Comparison of ENCODE assay signal across 18 mouse cellular contexts in the genomic region with DNA sequence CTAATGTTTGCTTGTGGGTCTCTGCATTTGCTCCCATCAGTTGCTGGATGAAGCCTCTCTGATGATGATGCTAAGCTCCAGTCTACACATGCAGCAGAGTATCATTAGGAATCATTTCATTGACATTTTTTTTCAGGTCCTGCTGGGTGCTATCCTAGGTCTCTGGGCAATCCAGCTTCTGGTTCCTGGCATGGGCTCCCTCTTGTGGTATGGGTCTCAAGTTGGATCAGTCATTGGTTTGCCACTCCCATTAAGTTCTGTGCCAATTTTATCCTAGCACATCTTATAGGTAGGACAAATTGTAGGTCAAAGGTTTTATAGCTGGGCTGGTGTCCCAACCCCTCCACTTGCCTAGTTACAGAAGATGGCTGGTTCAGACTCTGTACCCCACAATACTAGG. TPM values are rescaled to one million over a fixed set of nuclear protein-coding genes. Genes with fewer than 3 reads are reported as not detected.
A peak's percentile ranks its signal among the peaks of the same experiment; 100 is the strongest.
DNase-seq lines count a peak whose midpoint lies in the region; ATAC-seq and TF ChIP-seq lines count a peak whose summit lies in the region.
"Had no signal": no experiment of that assay in that cellular context is flagged by ENCODE, and none has a peak within 500 bp of the region (broad histone marks: within the 10 kb centered on the region; RNA-seq: fewer than 3 reads in every experiment).

No protein-coding gene starts in this region.

- peaks cover 3% of the 10 kb centered on the region; the same call in 1 of the 2 replicates for H3K27me3 ChIP-seq in intestine, postnatal 0 days (replicated peaks; ENCODE audit: control insufficient read depth, insufficient read depth, low read length)
- no peaks in the 10 kb centered on the region for H3K27me3 ChIP-seq in intestine, embryonic 16.5 days (replicated peaks; ENCODE audit: control insufficient read depth, insufficient read depth, low read length)
- H3K27me3 ChIP-seq in MEL (ENCODE audit: control insufficient read depth in 1 of 2, insufficient read depth in 2 of 2, low read length in 2 of 2): peaks cover 10% of the 10 kb centered on the region in 2 experiments
- H3K27me3 ChIP-seq: embryonic facial prominence, embryonic 13.5 days; forebrain, embryonic 13.5 days; hindbrain, embryonic 13.5 days; neural tube, embryonic 12.5 days had no signal

- no peak overlapping the region for H3K4me3 ChIP-seq in intestine, postnatal 0 days (ENCODE audit: low read depth, low read length)
- no peak overlapping the region for H3K4me3 ChIP-seq in intestine, embryonic 16.5 days (ENCODE audit: low read length)
- H3K4me3 ChIP-seq in lung, adult 2 months (replicated peaks; ENCODE audit: extremely low read depth, low read depth, low read length): no peak overlapping the region
- no peak overlapping the region for H3K4me3 ChIP-seq in MEL (ENCODE audit: control insufficient read depth in 1 of 2, insufficient read depth in 1 of 2, low read depth in 2 of 2, low read length in 2 of 2)
- H3K4me3 ChIP-seq: embryonic facial prominence, embryonic 13.5 days; forebrain, embryonic 13.5 days; heart, embryonic 13.5 days; hindbrain, embryonic 13.5 days; neural tube, embryonic 12.5 days had no signal

- no peak for DNase-seq in lung, adult 2 months
- no peak for DNase-seq in lung, postnatal 4 days
- DNase-seq in MEL (ENCODE audit: low read depth, low spot score): no peak
- peak; percentile 28 for DNase-seq in brain, embryonic 14.5 days (ENCODE audit: low read depth)
- DNase-seq in left cerebral cortex, postnatal 25 days (ENCODE audit: low spot score in 2 of 2): no peak
- no peak for DNase-seq in thymus, postnatal 14 days
- DNase-seq: cerebellum, postnatal 25 days; gastrocnemius, postnatal 10 days had no signal

- TF ChIP-seq CTCF in intestine, postnatal 0 days (IDR thresholded peaks at IDR 0.05; ENCODE audit: low read depth): peak; percentile 51
- 0 out of 2 replicates have a peak, but pooled peaks have one; percentile 5 for TF ChIP-seq CTCF in lung, adult 2 months (IDR thresholded peaks at IDR 0.05; ENCODE audit: insufficient read depth, low read length)
- peak in 2 of 3 experiments; percentile 33 to 36; a peak in 4 of 6 replicates for TF ChIP-seq CTCF in MEL (IDR thresholded peaks at IDR 0.05 in 2 of 3, conservative IDR thresholded peaks at IDR 0.05 in 1 of 3; ENCODE audit: control insufficient read depth in 1 of 3, insufficient read depth in 1 of 3, low read depth in 2 of 3, low read length in 3 of 3, poor library complexity in 1 of 3, severe bottlenecking in 1 of 3)
- TF ChIP-seq CTCF in brain, embryonic 14.5 days (IDR thresholded peaks at IDR 0.05; ENCODE audit: borderline replicate concordance, extremely low read depth, insufficient read depth, insufficient read length): peak; percentile 20; the same call in 1 of the 2 replicates

- H3K9me3 ChIP-seq in intestine, postnatal 0 days (ENCODE audit: control insufficient read depth): no peaks in the 10 kb centered on the region
- H3K9me3 ChIP-seq in intestine, embryonic 16.5 days (ENCODE audit: control insufficient read depth, low read length): no peaks in the 10 kb centered on the region
- no peaks in the 10 kb centered on the region for H3K9me3 ChIP-seq in MEL (replicated peaks; ENCODE audit: insufficient read depth, low read length)
- H3K9me3 ChIP-seq: embryonic facial prominence, embryonic 13.5 days; forebrain, embryonic 13.5 days; heart, embryonic 13.5 days; hindbrain, embryonic 13.5 days; neural tube, embryonic 12.5 days had no signal

- no peak for ATAC-seq in intestine, postnatal 0 days
- ATAC-seq in intestine, embryonic 16.5 days: no peak
- ATAC-seq: forebrain, embryonic 13.5 days had no signal

- peaks cover 2% of the 10 kb centered on the region; the same call in 1 of the 2 replicates for H3K4me1 ChIP-seq in intestine, postnatal 0 days (replicated peaks; ENCODE audit: control insufficient read depth, insufficient read depth, low read length)
- no peaks in the 10 kb centered on the region for H3K4me1 ChIP-seq in intestine, embryonic 16.5 days (ENCODE audit: control insufficient read depth, insufficient read depth, low read length)
- no peaks in the 10 kb centered on the region for H3K4me1 ChIP-seq in lung, adult 2 months (ENCODE audit: control insufficient read depth, insufficient read depth, low read length)
- H3K4me1 ChIP-seq in MEL (ENCODE audit: control insufficient read depth in 1 of 2, insufficient read depth in 2 of 2, low read length in 2 of 2): no peaks in the 10 kb centered on the region
- H3K4me1 ChIP-seq: embryonic facial prominence, embryonic 13.5 days; forebrain, embryonic 13.5 days; heart, embryonic 13.5 days; hindbrain, embryonic 13.5 days; neural tube, embryonic 12.5 days had no signal

- intact Hi-C loops in left cerebral cortex, postnatal 25 days (cut with DNase I): no loop called here

- H3K27ac ChIP-seq in intestine, postnatal 0 days (ENCODE audit: low read depth, low read length): no peak overlapping the region
- no peak overlapping the region for H3K27ac ChIP-seq in intestine, embryonic 16.5 days (ENCODE audit: low read length)
- no peak overlapping the region for H3K27ac ChIP-seq in MEL (ENCODE audit: control insufficient read depth, low read depth, low read length)
- H3K27ac ChIP-seq: embryonic facial prominence, embryonic 13.5 days; forebrain, embryonic 13.5 days; heart, embryonic 13.5 days; hindbrain, embryonic 13.5 days; liver, embryonic 14.5 days; neural tube, embryonic 12.5 days had no signal

- TF ChIP-seq POLR2A in lung, adult 2 months (IDR thresholded peaks at IDR 0.05; ENCODE audit: borderline replicate concordance, extremely low read depth, low read depth, low read length): no peak
- no peak for TF ChIP-seq POLR2A in MEL (IDR thresholded peaks at IDR 0.05; ENCODE audit: control insufficient read depth in 1 of 2, insufficient read depth in 1 of 2, low read depth in 1 of 2, low read length in 2 of 2, poor library complexity in 1 of 2)
- TF ChIP-seq POLR2A in brain, embryonic 14.5 days (IDR thresholded peaks at IDR 0.05; ENCODE audit: borderline replicate concordance, extremely low read depth, insufficient read depth, insufficient read length, poor library complexity, severe bottlenecking): no peak

- TF ChIP-seq RAD21 in MEL (IDR thresholded peaks at IDR 0.05; ENCODE audit: low read depth, low read length): peak; percentile 24

- H3K79me2 ChIP-seq in MEL (ENCODE audit: control insufficient read depth, insufficient read depth, low read length, poor library complexity): no peaks in the 10 kb centered on the region

- no peak overlapping the region for H3K4me2 ChIP-seq in intestine, postnatal 0 days (replicated peaks; ENCODE audit: low read depth)
- H3K4me2 ChIP-seq in intestine, embryonic 16.5 days (ENCODE audit: low read depth, low read length): no peak overlapping the region
- H3K4me2 ChIP-seq: embryonic facial prominence, embryonic 13.5 days; forebrain, embryonic 13.5 days; heart, embryonic 13.5 days; hindbrain, embryonic 13.5 days; midbrain, embryonic 11.5 days; neural tube, embryonic 12.5 days had no signal

- no peak overlapping the region for H3K9ac ChIP-seq in intestine, postnatal 0 days (ENCODE audit: low read depth, low read length)
- H3K9ac ChIP-seq in intestine, embryonic 16.5 days (ENCODE audit: low read depth, low read length): no peak overlapping the region
- H3K9ac ChIP-seq in MEL (ENCODE audit: control insufficient read depth, low read depth, low read length, poor library complexity, severe bottlenecking): no peak overlapping the region
- H3K9ac ChIP-seq: embryonic facial prominence, embryonic 13.5 days; forebrain, embryonic 13.5 days; heart, embryonic 13.5 days; hindbrain, embryonic 13.5 days; liver, embryonic 14.5 days; neural tube, embryonic 12.5 days had no signal

- H3K36me3 ChIP-seq in intestine, postnatal 0 days (ENCODE audit: control insufficient read depth, insufficient read depth): no peaks in the 10 kb centered on the region
- H3K36me3 ChIP-seq in intestine, embryonic 16.5 days (ENCODE audit: control insufficient read depth, insufficient read depth, low read length): no peaks in the 10 kb centered on the region
- no peaks in the 10 kb centered on the region for H3K36me3 ChIP-seq in MEL (ENCODE audit: control insufficient read depth in 1 of 2, insufficient read depth in 2 of 2, low read length in 2 of 2)
- H3K36me3 ChIP-seq: embryonic facial prominence, embryonic 13.5 days; heart, embryonic 13.5 days; hindbrain, embryonic 13.5 days; neural tube, embryonic 12.5 days had no signal

- no peak for TF ChIP-seq EP300 in MEL (IDR thresholded peaks at IDR 0.05; ENCODE audit: low read depth in 1 of 2, low read length in 2 of 2)

RNA-seq across cellular contexts. Expression of a gene that starts 31.7 kb away (rescaled TPM):
- polyA plus RNA-seq in intestine, postnatal 0 days (2015; fragmentation: Nextera tagmentation; extraction: Ambion mirVana): 1.0 and 1.1 TPM in 2 replicates
- polyA plus RNA-seq in intestine, embryonic 16.5 days (2015; fragmentation: Nextera tagmentation; extraction: Ambion mirVana): 1.1 and 2.1 TPM in 2 replicates
- polyA plus RNA-seq in lung, adult 2 months (2012; rRNA removed): 0.20 and 0.65 TPM in 2 replicates
- total RNA-seq in MEL (2012; rRNA removed): 0.39 and 2.1 TPM in 2 replicates
- 1 to 10 TPM in 1 of 2 experiments, not detected in 1; 2.3 TPM for polyA plus RNA-seq in MEL (2012; ENCODE audit: insufficient read depth in 1 of 2, insufficient read length in 2 of 2, low read depth in 1 of 2, low replicate concordance in 2 of 2, missing spikeins in 1 of 2)
- 3.3 and 4.3 TPM in 2 replicates for polyA plus RNA-seq in brain, embryonic 14.5 days (2012; rRNA removed)
- 1 to 10 TPM; 1.1 to 1.3 TPM for total RNA-seq in left cerebral cortex, postnatal 25 days (2021)
- polyA plus RNA-seq: spleen, adult 2 months had no signal

RNA-seq across cellular contexts. Expression of a gene that starts 41.4 kb away (rescaled TPM):
- polyA plus RNA-seq in intestine, postnatal 0 days (2015; fragmentation: Nextera tagmentation; extraction: Ambion mirVana): 37.0 and 37.4 TPM in 2 replicates
- 66.0 and 69.2 TPM in 2 replicates for polyA plus RNA-seq in intestine, embryonic 16.5 days (2015; fragmentation: Nextera tagmentation; extraction: Ambion mirVana)
- polyA plus RNA-seq in lung, adult 2 months (2012; rRNA removed): 86.2 and 98.0 TPM in 2 replicates
- 37.1 and 43.1 TPM in 2 replicates for total RNA-seq in MEL (2012; rRNA removed)
- 10 to 100 TPM in 1 of 2 experiments, not detected in 1; 67.8 TPM for polyA plus RNA-seq in MEL (2012; ENCODE audit: insufficient read depth in 1 of 2, insufficient read length in 2 of 2, low read depth in 1 of 2, low replicate concordance in 2 of 2, missing spikeins in 1 of 2)
- polyA plus RNA-seq in brain, embryonic 14.5 days (2012; rRNA removed): 65.2 and 115 TPM in 2 replicates
- 10 to 100 TPM; 25.1 to 26.1 TPM for total RNA-seq in left cerebral cortex, postnatal 25 days (2021)

RNA-seq across cellular contexts. Expression of a gene that starts 44.2 kb away (rescaled TPM):
- polyA plus RNA-seq in intestine, postnatal 0 days (2015; fragmentation: Nextera tagmentation; extraction: Ambion mirVana): 0.27 and 0.31 TPM in 2 replicates
- polyA plus RNA-seq in intestine, embryonic 16.5 days (2015; fragmentation: Nextera tagmentation; extraction: Ambion mirVana): 0.77 and 0.88 TPM in 2 replicates
- 1.3 and 4.4 TPM in 2 replicates for polyA plus RNA-seq in lung, adult 2 months (2012; rRNA removed)
- total RNA-seq in MEL (2012; rRNA removed): 0.20 and 0.31 TPM in 2 replicates
- under 1 TPM in 1 of 2 experiments, not detected in 1; 0.79 TPM for polyA plus RNA-seq in MEL (2012; ENCODE audit: insufficient read depth in 1 of 2, insufficient read length in 2 of 2, low read depth in 1 of 2, low replicate concordance in 2 of 2, missing spikeins in 1 of 2)
- 23.4 and 57.0 TPM in 2 replicates for polyA plus RNA-seq in brain, embryonic 14.5 days (2012; rRNA removed)
- 100 to 1,000 TPM; 659 to 669 TPM for total RNA-seq in left cerebral cortex, postnatal 25 days (2021)

RNA-seq across cellular contexts. Expression of a gene that starts 51.3 kb away (rescaled TPM):
- 4.6 and 4.8 TPM in 2 replicates for polyA plus RNA-seq in intestine, postnatal 0 days (2015; fragmentation: Nextera tagmentation; extraction: Ambion mirVana)
- polyA plus RNA-seq in intestine, embryonic 16.5 days (2015; fragmentation: Nextera tagmentation; extraction: Ambion mirVana): 2.7 and 4.0 TPM in 2 replicates
- 24.6 and 28.8 TPM in 2 replicates for polyA plus RNA-seq in lung, adult 2 months (2012; rRNA removed)
- total RNA-seq in MEL (2012; rRNA removed): 11.5 and 14.0 TPM in 2 replicates
- polyA plus RNA-seq in MEL (2012; ENCODE audit: insufficient read depth in 1 of 2, insufficient read length in 2 of 2, low read depth in 1 of 2, low replicate concordance in 2 of 2, missing spikeins in 1 of 2): 10 to 100 TPM in 1 of 2 experiments, not detected in 1; 17.5 TPM
- 90.3 and 98.5 TPM in 2 replicates for polyA plus RNA-seq in brain, embryonic 14.5 days (2012; rRNA removed)
- 10 to 100 TPM; 47.2 to 47.3 TPM for total RNA-seq in left cerebral cortex, postnatal 25 days (2021)
